8 mouse cellular contexts compared by ENCODE assay signal in genomic region chr10:75211807-75212645, GRCm38 (mm10). TPM values are rescaled to one million over a fixed set of nuclear protein-coding genes. Genes with fewer than 3 reads are reported as not detected.
DNase-seq lines count a peak whose midpoint lies in the region; ATAC-seq and TF ChIP-seq lines count a peak whose summit lies in the region.

Specc1l (plus strand) TSS chr10:75212073.

- TF ChIP-seq EP300 in lung, postnatal 0 days (IDR thresholded peaks at IDR 0.05): no peak

- no peak for TF ChIP-seq CTCF in lung, postnatal 0 days (IDR thresholded peaks at IDR 0.05)

- peak; percentile 97 for ATAC-seq in frontal cortex, adult (ENCODE audit: low TSS enrichment)
- peak; percentile 99 for ATAC-seq in lung, postnatal 0 days

- no peaks in the 10 kb centered on the region for H3K36me3 ChIP-seq in hindbrain, embryonic 10.5 days
- no peaks in the 10 kb centered on the region for H3K36me3 ChIP-seq in lung, postnatal 0 days (ENCODE audit: insufficient read depth, low read length)

- peak within 1 kb of the TSS; percentile 67 for H3K4me3 ChIP-seq in hindbrain, embryonic 10.5 days
- peak within 1 kb of the TSS; percentile 78 for H3K4me3 ChIP-seq in lung, postnatal 0 days (ENCODE audit: low read depth, low read length)

- peaks cover 14% of the 10 kb centered on the region for H3K4me1 ChIP-seq in hindbrain, embryonic 10.5 days (replicated peaks)
- H3K4me1 ChIP-seq in lung, postnatal 0 days (ENCODE audit: insufficient read depth, low read depth, low read length): no peaks in the 10 kb centered on the region

- peak within 1 kb of the TSS; percentile 92 for H3K9ac ChIP-seq in lung, postnatal 0 days (replicated peaks; ENCODE audit: low read depth)

- DNase-seq in MEL-GATA-1-ER (ENCODE audit: extremely low read depth, low read depth): peak; percentile 84
- DNase-seq in cerebellum, adult 8-10 months: peak; percentile 95
- DNase-seq in hindbrain, embryonic 10.5 days (ENCODE audit: low spot score): peak; percentile 97
- DNase-seq in layer of hippocampus, adult 9-11 months: peak; percentile 96
- DNase-seq in lung, postnatal 0 days (ENCODE audit: low spot score): peak; percentile 99
- DNase-seq in ovary, postnatal 14 days (ENCODE audit: low spot score): peak; percentile 93
- peak; percentile 98 for DNase-seq in thymus, postnatal 14 days

- peak within 1 kb of the TSS; percentile 79 for H3K4me2 ChIP-seq in lung, postnatal 0 days (replicated peaks; ENCODE audit: low read depth, low read length)

- no peaks in the 10 kb centered on the region for H3K9me3 ChIP-seq in hindbrain, embryonic 10.5 days
- H3K9me3 ChIP-seq in lung, postnatal 0 days (ENCODE audit: low read length): no peaks in the 10 kb centered on the region

- peak within 1 kb of the TSS; percentile 98 for H3K27ac ChIP-seq in hindbrain, embryonic 10.5 days
- H3K27ac ChIP-seq in lung, postnatal 0 days (ENCODE audit: low read length): peak within 1 kb of the TSS; percentile 98

- WGBS in hindbrain, embryonic 10.5 days: under 1% methylated on average over 70 of the region's 80 CpGs
- under 1% methylated on average over 43 of the region's 80 CpGs for WGBS in lung, postnatal 0 days

- H3K27me3 ChIP-seq in hindbrain, embryonic 10.5 days (ENCODE audit: insufficient read depth, poor library complexity, severe bottlenecking): no peaks in the 10 kb centered on the region
- no peaks in the 10 kb centered on the region for H3K27me3 ChIP-seq in lung, postnatal 0 days (replicated peaks; ENCODE audit: insufficient read depth, low read length)

RNA-seq across cellular contexts. Expression of gene Specc1l, which starts in this region (rescaled TPM):
- 38.5 and 38.8 TPM in 2 replicates for polyA plus RNA-seq in hindbrain, embryonic 10.5 days (2016; fragmentation: Nextera tagmentation; extraction: Ambion mirVana)
- 39.0 and 40.3 TPM in 2 replicates for polyA plus RNA-seq in lung, postnatal 0 days (2015; fragmentation: Nextera tagmentation; extraction: Ambion mirVana)

Comparison
In these comparisons a context has a peak if more than half of its experiments do, and no peak if none do; other contexts are left out.
1. Peak in every context shown above with its lines: DNase-seq, ATAC-seq, H3K4me3 ChIP-seq and H3K27ac ChIP-seq.